Mouse (Mus musculus) neural tube, embryonic 15.5 days (tissue): ENCODE measurements around the gene Rnf220. TPM values are rescaled to one million over a fixed set of nuclear protein-coding genes. Genes with fewer than 3 reads are reported as not detected.
A peak's percentile ranks its signal among the peaks of the same experiment; 100 is the strongest.

Source experiments
- ATAC-seq: fragments of 200-750 bp; cut with Nextera tagmentation; 2 replicates; pipeline ENCODE4 v1.8.0; 2017; ENCODE audit warnings: mild to moderate bottlenecking, moderate TSS enrichment, moderate library complexity; ENCODE audit not compliant: low FRiP score
- H3K27ac ChIP-seq: fragments of 300-500 bp; sonication (generic); replicated peaks from 2 replicates; pipeline ENCODE4 v1.5.1; 2015; ENCODE audit warnings: mild to moderate bottlenecking, inconsistent platforms
- H3K27me3 ChIP-seq: fragments of 300-500 bp; sonication (generic); replicated peaks from 2 replicates; pipeline ENCODE4 v1.6.1; 2015; ENCODE audit warnings: inconsistent platforms
- H3K36me3 ChIP-seq: fragments of 300-500 bp; sonication (generic); 2 replicates; pipeline ENCODE4 v1.6.1; 2015; ENCODE audit warnings: inconsistent platforms
- H3K4me1 ChIP-seq: fragments of 300-500 bp; sonication (generic); 2 replicates; pipeline ENCODE4 v1.6.1; 2015; ENCODE audit warnings: inconsistent platforms
- H3K4me2 ChIP-seq: fragments of 300-500 bp; sonication (generic); 2 replicates; pipeline ENCODE4 v1.6.1; 2015; ENCODE audit warnings: inconsistent platforms, mild to moderate bottlenecking, moderate library complexity
- H3K4me3 ChIP-seq: fragments of 300-500 bp; sonication (generic); replicated peaks from 2 replicates; pipeline ENCODE4 v1.5.1; 2015; ENCODE audit warnings: mild to moderate bottlenecking, inconsistent platforms
- H3K9ac ChIP-seq: fragments of 300-500 bp; sonication (generic); replicated peaks from 2 replicates; pipeline ENCODE4 v1.6.1; 2015; ENCODE audit warnings: mild to moderate bottlenecking, inconsistent platforms
- H3K9me3 ChIP-seq: fragments of 300-500 bp; sonication (generic); replicated peaks from 2 replicates; pipeline ENCODE4 v1.6.1; 2016; ENCODE audit warnings: inconsistent platforms
- WGBS: fragments of 180-500 bp; shearing (Covaris S2); methylation state at CpG from one replicate; pipeline ENCODE4 v1.1.7; 2015; ENCODE audit warnings: mixed read lengths; 5-methylcytosine and 5-hydroxymethylcytosine counted together
- polyA plus RNA-seq: library from polyadenylated mRNA; unstranded; fragments of >200 nt; fragmentation: Nextera tagmentation; extraction: Ambion mirVana; gene quantifications from 2 replicates; pipeline ENCODE4 v1.2.1, GENCODE M21; 2015

The Rnf220 gene
- polyA plus RNA-seq, 1 experiment from 2014 or later, result 95.8 TPM

DNA sequence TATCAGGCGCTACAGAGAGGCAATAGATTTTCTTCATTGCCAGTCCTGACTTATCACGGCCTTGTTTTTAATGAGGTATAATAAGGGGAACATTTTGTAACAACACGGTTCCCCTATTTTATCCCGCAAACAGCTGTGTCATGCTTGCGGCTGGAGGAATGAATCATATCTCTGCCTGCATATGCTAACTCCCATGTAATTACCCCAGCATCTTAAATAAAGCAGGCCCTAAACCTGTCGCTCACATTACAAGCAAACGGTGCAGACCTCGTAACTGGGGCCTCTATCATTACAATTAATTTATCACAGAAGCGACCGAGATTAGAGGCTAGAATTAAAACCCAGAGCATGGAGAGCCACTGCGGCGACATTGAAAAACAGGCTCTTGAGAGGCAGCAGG lies 69.3 kb downstream of the Rnf220 start:
- Histone ChIP-seq H3K4me3 (no peak overlapping the region), H3K27me3 (peaks cover 80% of the 10 kb centered on the region), H3K27ac (no peak overlapping the region), H3K9ac (no peak overlapping the region), H3K4me1 (peaks cover 16% of the 10 kb centered on the region), H3K4me2 (peak overlapping the region; percentile 19; the same call in 1 of the 2 replicates), H3K36me3 (no peaks in the 10 kb centered on the region), H3K9me3 (no peaks in the 10 kb centered on the region)
- ATAC-seq, result no peak; the same call in 1 of the 2 replicates
- 32% methylated on average over 12 of the region's 12 CpGs for WGBS

DNA sequence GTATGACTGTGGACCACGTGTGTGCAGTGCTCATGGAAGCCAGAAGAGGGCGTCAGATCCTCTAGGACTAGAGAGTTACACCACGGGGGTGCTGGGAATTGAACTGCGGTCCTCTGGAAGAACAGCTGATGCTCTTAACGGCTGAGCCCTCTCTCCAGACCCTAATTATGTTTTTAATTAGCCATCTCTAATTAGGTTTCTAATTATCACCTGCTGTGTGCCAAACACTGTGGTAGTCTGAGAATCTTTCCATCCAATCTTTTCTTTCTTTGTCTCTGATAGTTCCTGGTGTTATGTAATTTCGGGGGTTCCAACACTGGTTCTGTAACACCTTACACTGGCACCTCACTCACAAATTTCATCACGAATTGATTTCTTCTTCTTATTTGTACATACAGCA lies 75.8 kb downstream of the Rnf220 start:
- 74% methylated on average over 7 of the region's 7 CpGs for WGBS
- no peak overlapping the region for H3K4me3 ChIP-seq

DNA sequence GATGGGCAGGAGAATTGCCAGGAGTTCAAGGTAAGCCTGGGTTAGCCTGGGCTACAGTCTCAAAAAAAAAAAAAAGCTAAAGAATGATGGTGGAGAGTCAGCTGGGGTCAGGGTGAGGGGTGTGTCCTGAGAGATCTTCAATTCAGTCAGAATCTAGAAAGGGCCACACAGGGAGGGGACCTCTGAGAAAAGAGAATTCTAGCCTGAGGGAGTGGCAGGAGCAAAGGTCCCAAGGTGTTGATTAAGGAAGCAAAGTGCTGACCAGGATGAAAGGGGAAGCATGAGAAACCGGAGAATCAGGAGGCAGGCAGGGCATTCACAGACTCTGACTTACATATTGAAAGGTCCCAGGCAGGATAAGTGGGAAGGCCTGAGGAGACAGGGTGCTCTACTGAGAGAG lies 80.0 kb downstream of the Rnf220 start:
- no peaks in the 10 kb centered on the region for H3K36me3 ChIP-seq
- no peak for ATAC-seq
- no peak overlapping the region for H3K27ac ChIP-seq
- no peak overlapping the region for H3K4me3 ChIP-seq
- H3K4me1 ChIP-seq, result peaks cover 5% of the 10 kb centered on the region
- no peak overlapping the region for H3K9ac ChIP-seq
- no peaks in the 10 kb centered on the region for H3K9me3 ChIP-seq
- H3K4me2 ChIP-seq, result no peak overlapping the region
- H3K27me3 ChIP-seq, result peaks cover 74% of the 10 kb centered on the region
- 63% methylated on average over 1 of the region's 1 CpGs for WGBS

More for the DNA sequence above, 75.8 kb downstream of the Rnf220 start:
- Histone ChIP-seq H3K36me3 (no peaks in the 10 kb centered on the region), H3K4me2 (no peak overlapping the region), H3K4me1 (no peaks in the 10 kb centered on the region), H3K9me3 (no peaks in the 10 kb centered on the region), H3K27me3 (peaks cover 61% of the 10 kb centered on the region), H3K27ac (no peak overlapping the region), H3K9ac (no peak overlapping the region)
- no peak for ATAC-seq

DNA sequence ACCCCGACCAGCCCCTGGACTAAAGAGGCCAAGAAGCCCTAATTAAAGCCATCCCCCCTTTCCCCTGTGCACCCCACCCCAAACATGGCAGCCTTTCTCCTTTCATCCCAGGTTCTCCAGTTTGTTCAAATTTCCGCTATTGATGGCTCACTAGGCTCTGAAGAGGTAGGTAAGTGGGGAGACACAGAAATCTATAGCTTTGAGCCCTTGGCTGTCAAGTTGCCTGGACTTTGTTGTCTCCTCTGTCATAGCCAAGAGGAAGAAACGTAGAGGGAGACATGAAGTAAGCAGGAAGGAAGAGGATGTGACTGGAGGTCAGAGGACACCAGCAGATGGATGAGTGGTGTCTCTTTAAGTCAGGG lies 86.8 kb downstream of the Rnf220 start:
- Histone ChIP-seq H3K9ac (no peak overlapping the region), H3K9me3 (no peaks in the 10 kb centered on the region), H3K4me1 (peaks cover 18% of the 10 kb centered on the region), H3K27ac (no peak overlapping the region), H3K4me2 (no peak overlapping the region), H3K36me3 (no peaks in the 10 kb centered on the region), H3K4me3 (no peak overlapping the region), H3K27me3 (peaks cover 94% of the 10 kb centered on the region)
- 13% methylated on average over 3 of the region's 3 CpGs for WGBS
- no peak for ATAC-seq

DNA sequence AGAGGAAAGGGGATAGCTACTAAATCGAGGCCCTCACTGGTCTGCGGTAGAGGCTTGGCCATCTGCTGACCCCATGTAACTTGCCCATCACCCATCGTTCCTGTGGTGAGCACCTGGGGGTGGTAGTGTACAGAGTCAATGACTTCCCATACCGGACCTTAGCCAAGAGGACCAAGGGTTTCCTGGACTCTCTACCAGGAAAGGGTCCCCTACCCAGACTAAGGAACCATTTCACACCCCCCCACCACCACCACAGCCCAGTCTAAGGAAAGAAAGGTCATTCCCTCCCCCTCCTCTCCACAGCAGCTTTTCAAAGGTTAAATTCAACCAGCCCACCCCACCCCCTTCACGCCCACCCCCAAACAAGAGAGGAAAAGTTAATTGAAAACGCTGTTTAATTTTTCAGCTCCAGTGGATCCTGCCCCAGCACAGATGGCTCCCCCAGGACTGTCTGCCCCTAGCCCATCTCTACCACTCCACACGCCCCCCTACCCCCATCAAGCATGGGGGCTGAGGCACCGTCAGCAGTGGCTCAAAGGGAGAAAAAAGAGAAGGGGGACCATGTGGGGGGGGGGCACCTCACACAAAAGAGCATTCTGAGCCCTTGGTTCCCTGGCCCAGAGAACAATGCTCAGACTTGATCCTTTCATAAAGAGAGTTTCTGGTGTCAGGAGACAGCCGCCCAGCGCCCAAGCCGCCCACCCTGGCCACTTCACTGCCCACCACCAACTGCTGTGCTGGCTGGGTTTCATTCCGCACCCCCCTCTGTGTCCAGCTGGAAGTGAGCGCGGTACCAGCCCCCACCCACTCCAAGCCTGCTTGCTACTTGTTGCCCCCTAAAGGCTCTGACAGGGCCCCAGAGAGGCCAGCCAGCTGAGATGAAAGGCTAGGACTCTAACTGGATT lies 87.5 kb downstream of the Rnf220 start:
- Histone ChIP-seq H3K36me3 (no peaks in the 10 kb centered on the region), H3K27me3 (peaks cover 94% of the 10 kb centered on the region), H3K27ac (no peak overlapping the region), H3K4me3 (no peak overlapping the region), H3K9ac (no peak overlapping the region), H3K9me3 (no peaks in the 10 kb centered on the region), H3K4me1 (peaks cover 18% of the 10 kb centered on the region), H3K4me2 (no peak overlapping the region)
- ATAC-seq, result no peak
- 22% methylated on average over 14 of the region's 14 CpGs for WGBS

DNA sequence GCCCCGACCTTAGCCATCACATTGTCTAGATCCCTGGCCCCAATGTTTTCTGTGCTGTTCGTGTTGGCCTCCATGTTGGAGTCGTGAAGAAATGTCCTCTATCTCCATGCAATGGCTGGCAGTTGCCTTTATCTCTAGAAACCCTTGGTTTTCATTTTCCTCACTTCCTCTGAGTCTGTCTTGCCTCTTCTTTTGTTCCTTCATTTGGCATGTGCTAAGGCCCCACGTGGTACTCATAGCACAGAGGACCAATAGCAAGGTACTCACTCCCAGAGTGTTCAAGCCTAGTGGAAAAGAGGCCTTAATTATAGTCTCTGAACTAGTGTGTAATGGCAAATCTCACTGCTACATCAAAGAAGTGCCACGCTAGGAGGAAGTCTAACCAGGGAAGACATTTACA lies 88.9 kb downstream of the Rnf220 start:
- Histone ChIP-seq H3K9me3 (no peaks in the 10 kb centered on the region), H3K27me3 (peaks cover 94% of the 10 kb centered on the region), H3K9ac (no peak overlapping the region), H3K4me3 (no peak overlapping the region), H3K36me3 (no peaks in the 10 kb centered on the region), H3K27ac (no peak overlapping the region), H3K4me2 (no peak overlapping the region), H3K4me1 (peaks cover 18% of the 10 kb centered on the region)
- no peak for ATAC-seq
- 76% methylated on average over 5 of the region's 5 CpGs for WGBS

DNA sequence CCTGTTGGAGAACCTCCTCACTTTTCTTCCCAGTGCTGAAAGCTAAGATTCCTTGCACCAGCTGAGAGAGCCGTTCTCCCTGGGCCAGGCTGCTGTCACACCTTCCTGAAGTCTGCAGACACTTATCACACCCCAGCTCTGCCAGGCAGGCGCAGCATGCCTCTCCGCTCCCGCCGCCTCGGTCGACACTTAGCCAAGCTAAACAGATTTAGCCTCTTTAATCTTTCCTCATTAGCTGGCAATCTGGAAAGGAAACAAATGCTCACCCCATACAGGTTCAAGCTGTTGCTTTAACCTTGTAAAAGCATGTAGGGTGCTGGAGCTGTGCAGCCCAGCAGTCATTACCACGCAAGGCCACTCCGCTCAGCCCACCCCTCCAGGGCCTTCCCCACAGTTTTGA lies 90.9 kb downstream of the Rnf220 start:
- no peak for ATAC-seq
- no peak overlapping the region for H3K4me2 ChIP-seq
- H3K9me3 ChIP-seq, result no peaks in the 10 kb centered on the region
- H3K27me3 ChIP-seq, result peaks cover 93% of the 10 kb centered on the region
- no peak overlapping the region for H3K9ac ChIP-seq
- no peaks in the 10 kb centered on the region for H3K36me3 ChIP-seq
- no peak overlapping the region for H3K4me3 ChIP-seq
- H3K4me1 ChIP-seq, result peaks cover 9% of the 10 kb centered on the region
- H3K27ac ChIP-seq, result no peak overlapping the region
- 47% methylated on average over 9 of the region's 9 CpGs for WGBS

DNA sequence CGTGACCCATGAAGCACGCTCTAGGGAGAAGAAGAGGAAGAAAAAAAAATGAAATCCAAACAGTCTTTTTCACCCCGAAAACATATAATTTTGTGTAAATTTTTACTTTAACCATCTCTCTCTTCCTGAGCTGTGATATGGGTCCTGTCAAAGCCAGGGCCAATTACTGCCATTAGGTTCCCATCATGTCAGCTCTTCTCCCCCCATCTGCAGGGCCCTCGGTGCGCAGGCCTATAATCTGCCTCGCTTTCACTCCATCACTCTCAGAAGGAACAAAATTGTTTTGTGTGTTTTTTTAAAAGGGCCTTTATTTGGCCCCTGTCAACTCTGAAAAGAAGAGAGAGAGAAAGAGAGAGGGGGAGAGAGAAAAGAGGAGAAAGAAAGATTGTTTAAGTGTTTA lies 91.6 kb downstream of the Rnf220 start:
- Histone ChIP-seq H3K36me3 (no peaks in the 10 kb centered on the region), H3K4me3 (no peak overlapping the region), H3K27me3 (peaks cover 93% of the 10 kb centered on the region), H3K4me2 (no peak overlapping the region), H3K9ac (no peak overlapping the region), H3K9me3 (no peaks in the 10 kb centered on the region), H3K4me1 (peaks cover 8% of the 10 kb centered on the region), H3K27ac (no peak overlapping the region)
- ATAC-seq, result no peak
- WGBS, result 71% methylated on average over 6 of the region's 6 CpGs

DNA sequence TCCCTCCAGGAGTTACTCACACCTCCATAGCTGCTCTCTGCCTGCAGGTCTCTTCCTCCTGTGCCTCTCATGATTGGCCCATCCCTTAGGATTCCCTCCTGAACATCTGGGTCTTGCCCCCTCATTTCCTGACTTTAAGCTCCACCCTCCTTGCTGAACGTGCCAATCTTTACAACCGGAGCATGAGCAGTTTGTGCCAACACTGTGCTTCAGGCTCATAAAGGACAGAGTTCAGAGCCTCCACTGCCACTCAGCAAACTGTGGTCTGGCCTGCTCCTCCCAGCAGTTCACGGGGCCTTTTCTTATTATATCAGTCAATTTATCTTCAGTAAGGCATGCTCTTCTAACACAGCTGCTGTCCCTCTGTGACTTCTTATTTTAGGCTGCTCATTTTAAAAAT lies 93.4 kb downstream of the Rnf220 start:
- Histone ChIP-seq H3K4me3 (no peak overlapping the region), H3K9ac (no peak overlapping the region), H3K4me1 (no peaks in the 10 kb centered on the region; the same call in 1 of the 2 replicates), H3K36me3 (no peaks in the 10 kb centered on the region), H3K4me2 (no peak overlapping the region), H3K9me3 (no peaks in the 10 kb centered on the region), H3K27ac (no peak overlapping the region), H3K27me3 (peaks cover 89% of the 10 kb centered on the region)
- 56% methylated on average over 3 of the region's 3 CpGs for WGBS
- ATAC-seq, result no peak

DNA sequence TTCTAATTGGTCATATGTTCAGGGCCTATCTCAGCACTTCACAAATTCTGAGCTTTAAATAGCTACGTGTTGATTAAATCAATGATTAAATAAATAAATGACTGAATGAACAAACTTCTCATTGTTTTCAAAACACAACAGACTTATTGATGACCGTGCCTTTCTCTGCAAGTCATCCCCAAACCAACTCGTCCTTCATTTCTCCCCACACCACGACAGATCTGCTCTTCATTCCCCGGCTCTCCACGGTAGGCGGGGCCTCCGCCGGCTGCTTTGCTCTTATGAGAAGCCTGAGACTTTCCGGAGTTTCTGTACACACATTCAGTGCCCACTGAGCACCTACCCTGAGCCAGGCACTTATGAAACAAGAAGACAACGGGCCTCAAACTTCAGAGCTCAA lies 99.7 kb downstream of the Rnf220 start:
- Histone ChIP-seq H3K27me3 (peaks cover 88% of the 10 kb centered on the region), H3K4me1 (peaks cover 22% of the 10 kb centered on the region), H3K27ac (no peak overlapping the region), H3K36me3 (no peaks in the 10 kb centered on the region), H3K4me3 (no peak overlapping the region), H3K9ac (no peak overlapping the region), H3K9me3 (no peaks in the 10 kb centered on the region), H3K4me2 (no peak overlapping the region)
- ATAC-seq, result no peak
- WGBS, result 80% methylated on average over 11 of the region's 11 CpGs

DNA sequence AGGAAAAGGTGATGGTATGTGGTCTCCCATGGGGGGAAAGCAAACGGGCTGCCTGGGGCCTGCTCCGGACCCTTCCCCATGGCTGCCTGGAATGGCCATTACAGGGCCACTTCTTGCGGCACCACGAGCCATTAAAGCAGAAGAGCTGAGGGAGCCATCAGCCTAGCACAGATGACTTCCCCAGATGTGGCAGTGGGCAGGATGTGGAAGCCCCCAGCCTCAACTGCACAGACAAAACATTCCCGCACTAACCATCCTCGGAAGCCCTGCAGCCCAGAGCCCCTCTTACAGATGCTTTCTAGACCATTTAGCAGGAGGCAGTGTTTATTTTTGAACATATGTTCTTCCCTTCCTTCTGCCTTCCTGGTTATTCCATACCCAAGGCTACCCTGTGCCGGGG lies 103.8 kb downstream of the Rnf220 start:
- H3K36me3 ChIP-seq, result no peaks in the 10 kb centered on the region
- peaks cover 31% of the 10 kb centered on the region for H3K4me1 ChIP-seq
- ATAC-seq, result no peak
- no peak overlapping the region for H3K9ac ChIP-seq
- H3K9me3 ChIP-seq, result no peaks in the 10 kb centered on the region
- WGBS, result 21% methylated on average over 7 of the region's 7 CpGs
- no peak overlapping the region for H3K27ac ChIP-seq
- H3K27me3 ChIP-seq, result peaks cover 83% of the 10 kb centered on the region
- no peak overlapping the region for H3K4me2 ChIP-seq
- no peak overlapping the region for H3K4me3 ChIP-seq

DNA sequence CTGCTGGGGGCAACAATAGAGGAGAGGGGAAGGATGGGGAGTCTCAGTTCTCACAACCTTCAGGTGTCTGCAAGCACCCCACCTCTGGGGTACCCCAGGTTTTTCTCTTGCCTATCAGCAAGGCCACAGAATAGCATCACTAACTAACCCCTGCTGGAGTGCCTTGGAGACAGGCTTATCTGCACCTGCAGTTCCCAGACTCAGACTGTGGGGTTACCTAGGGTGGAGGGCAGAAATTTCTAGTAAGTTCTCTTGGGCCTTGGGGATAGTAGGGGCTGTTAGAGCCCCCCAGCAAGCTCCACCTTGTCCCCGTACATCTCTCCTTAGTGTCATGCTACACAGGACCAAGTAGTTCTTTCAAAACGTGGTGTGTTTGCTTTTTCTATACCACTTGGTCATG lies 104.5 kb downstream of the Rnf220 start:
- Histone ChIP-seq H3K4me3 (no peak overlapping the region), H3K4me1 (peaks cover 27% of the 10 kb centered on the region), H3K9ac (no peak overlapping the region), H3K4me2 (peak overlapping the region; percentile 24; the same call in 1 of the 2 replicates), H3K36me3 (no peaks in the 10 kb centered on the region), H3K27ac (no peak overlapping the region), H3K27me3 (peaks cover 81% of the 10 kb centered on the region), H3K9me3 (no peaks in the 10 kb centered on the region)
- WGBS, result 19% methylated on average over 2 of the region's 2 CpGs
- ATAC-seq, result no peak
